Mouse (Mus musculus): ENCODE measurements at regions not wholly inside any gene's neighbourhood (a gene's known extent, or its start where the extent isn't known, plus 50 kb on each side); places are given as distances from the start of the nearest gene placed in this dataset.

DNA sequence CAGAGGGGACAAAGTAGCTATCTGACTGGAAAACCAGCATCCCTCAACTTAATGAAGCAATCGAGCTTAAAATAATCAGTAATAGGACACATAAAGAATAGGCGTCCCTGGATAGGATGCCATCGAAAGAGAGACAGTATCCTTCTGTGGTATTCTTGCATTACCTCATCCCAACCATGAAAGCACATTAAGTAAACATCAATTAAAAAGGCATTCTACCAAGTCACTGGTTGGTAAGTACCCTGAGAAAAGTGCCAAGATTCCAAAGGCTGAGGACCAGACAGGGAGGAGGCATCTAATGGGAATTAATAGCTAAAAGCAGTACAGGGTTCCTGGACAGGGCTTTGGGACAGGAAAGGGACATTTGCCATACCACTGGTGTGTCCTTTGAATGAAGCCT is 118.8 kb downstream of the Lmo4 start:
- CTCF ChIA-PET = no interaction called here
- POLR2A ChIA-PET = no interaction called here

DNA sequence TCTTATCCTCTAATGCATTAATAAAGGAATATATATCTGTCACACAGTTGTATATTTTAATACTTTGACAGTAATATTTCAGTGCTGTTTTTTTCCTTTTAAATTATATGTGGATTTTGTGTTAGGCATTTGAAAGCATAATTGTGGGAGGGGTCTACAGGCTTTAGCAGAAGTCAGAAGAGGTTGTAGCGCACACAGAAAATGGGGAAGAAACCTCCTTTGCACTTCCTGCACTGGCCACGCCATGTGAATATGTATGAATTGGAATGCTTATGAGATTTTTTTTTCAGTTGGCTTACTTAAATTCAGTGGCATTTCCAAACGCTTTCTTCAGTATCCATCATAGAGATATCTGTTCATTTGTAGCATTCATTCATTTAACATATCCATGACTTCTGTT is 125.1 kb downstream of the Lmo4 start:
- POLR2A ChIA-PET = no interaction called here
- CTCF ChIA-PET = no interaction called here

DNA sequence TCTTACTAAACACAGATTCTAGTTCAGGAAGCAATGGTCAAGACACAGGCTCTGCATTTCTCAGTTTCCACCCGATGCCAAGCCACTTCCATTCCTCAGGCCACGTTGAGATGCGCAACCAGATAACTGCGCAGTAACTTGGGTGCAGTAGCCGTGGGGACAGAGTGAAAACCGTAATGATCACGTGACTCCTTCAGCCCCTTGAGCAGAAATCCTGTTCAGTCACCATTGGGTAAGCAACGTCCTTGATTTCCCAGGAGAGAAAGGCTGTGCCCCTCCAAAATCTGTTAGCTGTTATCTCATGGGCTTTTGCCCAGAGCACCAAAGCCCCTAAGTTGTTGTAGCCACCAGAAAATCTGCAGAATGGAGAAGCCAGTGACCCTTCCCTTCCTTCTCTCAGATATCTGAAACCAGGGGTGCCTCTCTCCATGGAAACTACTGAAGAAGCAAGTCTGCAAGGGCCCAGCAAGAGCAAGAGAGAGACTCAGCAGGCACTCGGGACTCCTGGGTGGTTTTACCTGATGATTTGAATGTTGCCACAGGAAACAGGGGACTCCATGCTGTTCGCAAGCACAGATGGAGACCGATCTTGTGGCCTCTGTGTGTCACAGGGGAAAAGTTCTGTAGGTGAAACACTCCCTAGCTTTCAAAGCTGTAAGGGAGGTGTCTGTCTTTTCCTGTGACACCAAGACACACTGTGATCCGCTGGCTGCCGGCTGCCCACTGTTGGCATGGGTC is 126.7 kb downstream of the Lmo4 start:
- ChIA-PET POLR2A (no interaction called here), CTCF (no interaction called here)

DNA sequence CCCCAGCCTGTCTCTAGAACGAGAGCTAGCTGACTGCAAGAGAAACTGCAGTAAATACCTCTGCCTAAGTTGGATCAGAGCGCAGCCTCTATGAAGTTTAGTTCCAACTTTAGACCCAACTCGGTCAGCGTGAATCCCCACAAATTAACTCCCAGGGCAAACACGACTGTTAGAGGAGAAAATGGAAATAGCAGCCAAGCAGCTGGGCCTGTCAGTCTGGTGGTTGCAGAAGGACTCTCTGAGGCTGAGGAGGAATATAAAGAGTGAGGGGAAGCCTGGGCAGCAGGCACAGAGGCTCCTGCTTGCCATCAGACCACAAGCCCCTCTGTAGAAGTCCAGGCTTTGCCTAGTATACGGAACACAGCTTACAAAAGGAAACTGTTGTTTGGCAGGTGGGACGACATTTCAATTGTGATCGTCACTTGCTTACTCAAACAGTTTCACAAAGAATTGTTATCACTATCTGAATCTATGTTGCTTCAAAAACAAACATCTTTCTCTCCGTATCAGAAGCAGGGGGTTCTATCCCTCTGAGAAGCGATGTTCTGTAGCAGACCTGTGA is 135.0 kb downstream of the Lmo4 start:
- ChIA-PET CTCF (no interaction called here), POLR2A (no interaction called here)

DNA sequence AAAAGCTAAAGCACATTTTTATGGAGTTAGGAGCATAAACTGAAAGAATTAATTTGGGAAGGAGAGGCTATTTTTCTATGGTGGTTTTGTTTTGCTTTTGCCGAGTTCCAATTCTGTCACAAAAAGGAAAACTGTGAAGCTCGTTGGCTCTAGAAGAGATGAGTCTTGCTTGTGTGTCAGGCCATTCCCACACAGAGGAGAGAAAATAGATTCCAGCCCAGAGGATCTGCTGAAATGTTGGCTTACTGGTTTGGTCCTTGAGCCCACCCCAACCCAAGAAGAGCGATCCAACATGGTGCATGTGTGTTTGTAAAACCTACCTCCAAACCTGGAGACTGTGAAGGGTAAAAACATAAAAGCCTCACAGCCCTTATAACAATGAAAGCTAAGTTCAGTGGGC is 138.0 kb downstream of the Lmo4 start:
- ChIA-PET CTCF (no interaction called here), POLR2A (no interaction called here)

DNA sequence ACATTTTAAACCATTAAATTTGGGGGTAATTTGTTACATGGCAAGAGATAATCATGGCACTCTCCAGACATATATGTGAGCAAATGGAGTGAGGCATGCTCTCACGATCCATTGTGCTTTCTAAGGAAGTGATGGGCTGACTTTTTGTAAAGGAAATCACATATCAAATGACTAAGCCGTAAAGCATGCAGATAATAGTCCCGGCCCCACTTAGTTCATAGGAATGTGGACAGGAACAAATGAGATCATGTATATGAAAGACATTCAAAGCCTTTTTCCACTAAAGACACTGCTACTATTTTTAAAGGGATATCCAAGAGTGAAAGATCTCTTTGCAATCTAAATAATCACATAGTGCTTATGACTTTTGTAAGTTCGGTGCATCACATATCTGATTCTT is 146.9 kb downstream of the Lmo4 start:
- ChIA-PET POLR2A (no interaction called here), CTCF (no interaction called here)

DNA sequence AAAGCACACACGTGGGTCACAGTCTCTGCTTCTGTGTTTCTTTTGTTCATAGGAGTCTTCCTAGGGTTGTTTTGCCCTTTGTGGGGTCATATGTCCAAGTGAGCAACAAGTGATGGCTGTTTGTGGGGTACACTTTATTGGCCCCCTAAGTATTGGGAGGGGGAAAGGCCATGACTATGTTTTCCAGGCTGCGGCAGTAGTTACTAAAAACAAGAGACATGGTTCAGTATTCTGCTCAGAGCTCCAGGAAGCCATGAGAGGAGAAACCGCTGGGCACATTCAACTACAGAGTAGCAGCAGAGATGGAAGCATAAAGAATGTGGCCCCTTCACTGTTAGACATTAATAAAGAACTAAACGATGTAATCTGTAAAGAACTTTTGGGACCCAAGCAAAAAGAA is 154.7 kb downstream of the Lmo4 start:
- ChIA-PET CTCF (no interaction called here), POLR2A (no interaction called here)

DNA sequence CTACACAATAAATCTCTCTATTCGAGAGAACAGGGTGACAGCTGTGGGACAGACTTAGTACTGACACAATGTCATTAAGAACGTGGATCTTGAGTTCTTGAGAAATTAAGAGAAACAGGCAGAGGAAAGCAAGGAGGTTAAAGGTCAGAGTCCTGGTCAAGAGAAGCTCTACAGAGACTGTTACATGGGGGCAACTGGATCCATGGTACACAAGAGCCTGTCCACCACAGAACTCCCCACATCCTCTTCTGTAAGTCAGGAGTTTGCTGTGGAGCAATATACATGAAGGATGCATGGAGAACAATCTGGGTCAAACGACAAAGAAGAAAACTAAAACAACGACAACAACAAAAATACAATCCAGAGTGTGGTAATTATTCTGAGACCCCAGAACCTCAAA is 155.8 kb downstream of the Lmo4 start:
- POLR2A ChIA-PET = no interaction called here
- CTCF ChIA-PET = no interaction called here

DNA sequence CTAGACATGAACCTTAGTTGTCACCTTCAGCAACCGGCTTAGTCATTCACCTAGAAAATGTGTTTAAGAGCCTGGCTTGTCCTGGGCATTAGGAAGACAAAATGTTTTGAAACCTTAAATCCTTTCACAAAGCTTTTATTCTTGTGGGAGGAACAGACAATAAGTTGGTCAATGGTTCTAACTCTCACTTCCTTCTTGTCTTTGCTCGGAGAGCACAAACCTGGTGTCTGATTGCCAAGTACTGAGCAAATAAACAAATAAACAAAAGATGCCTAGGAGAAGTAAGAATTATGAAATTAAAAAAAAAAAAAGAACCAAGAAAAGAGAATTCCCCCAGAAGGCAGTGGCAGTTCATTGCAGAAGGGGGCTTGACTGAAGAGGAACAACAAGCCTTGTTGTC is 160.7 kb downstream of the Lmo4 start:
- ChIA-PET POLR2A (no interaction called here), CTCF (no interaction called here)

DNA sequence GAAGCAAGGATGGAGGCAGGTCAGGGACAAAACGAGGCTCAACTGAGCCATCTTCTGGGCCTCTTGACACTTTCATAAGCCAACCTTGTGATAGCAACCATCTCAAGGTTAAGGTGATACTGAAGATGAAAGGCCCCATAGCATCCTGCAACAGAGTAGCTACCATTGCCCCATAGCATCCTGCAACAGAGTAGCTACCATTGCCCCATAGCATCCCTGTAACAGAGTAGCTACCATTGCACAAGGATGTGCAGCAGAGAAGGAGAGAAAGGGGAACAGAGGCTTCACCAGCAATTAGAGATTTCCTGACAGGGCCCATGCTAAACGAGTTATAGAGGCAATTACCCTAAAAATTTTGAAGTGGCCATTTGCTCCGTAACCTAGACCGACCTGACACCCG is 163.2 kb downstream of the Lmo4 start:
- CTCF ChIA-PET = no interaction called here
- POLR2A ChIA-PET = no interaction called here

DNA sequence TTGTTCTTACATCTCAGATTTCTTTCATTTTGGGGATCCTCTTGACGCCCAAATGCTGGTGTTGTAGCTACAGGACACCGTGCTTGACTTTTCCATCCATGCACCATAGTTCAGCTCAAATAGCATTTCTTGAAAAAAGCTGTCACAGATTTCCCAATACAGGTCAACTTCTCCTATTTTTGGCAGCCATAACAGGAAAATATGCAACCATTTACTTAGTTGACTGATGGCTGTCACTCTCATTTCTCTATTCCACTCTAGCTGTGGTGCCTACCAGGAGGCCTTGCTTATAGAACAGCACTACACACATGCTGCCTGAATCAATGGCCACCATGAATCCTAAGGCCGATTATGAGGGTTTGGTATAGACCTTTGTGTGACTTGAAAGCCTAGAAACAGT is 165.5 kb downstream of the Lmo4 start:
- CTCF ChIA-PET = no interaction called here

DNA sequence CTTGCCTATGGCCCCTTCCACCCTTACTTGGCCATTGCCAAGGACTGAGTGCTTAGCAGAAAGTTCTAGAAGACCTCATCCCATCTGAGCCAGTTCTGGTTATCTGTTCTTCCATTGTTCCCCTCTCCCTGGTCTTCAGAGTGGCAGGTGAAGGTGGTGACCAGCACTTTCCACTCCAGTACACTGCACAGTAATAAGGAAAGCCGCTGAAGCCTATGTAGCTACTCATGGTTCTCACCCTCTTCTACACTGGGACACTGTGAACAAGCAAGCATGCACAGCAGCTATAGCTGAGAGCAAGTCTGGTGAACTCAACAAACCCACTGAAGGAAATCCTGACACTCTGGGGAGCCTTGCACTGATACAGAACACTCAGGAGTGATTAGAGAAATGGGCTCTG is 175.4 kb downstream of the Lmo4 start:
- CTCF ChIA-PET = no interaction called here
- POLR2A ChIA-PET = no interaction called here

More for the DNA sequence above, 165.5 kb downstream of the Lmo4 start:
- POLR2A ChIA-PET = no interaction called here

DNA sequence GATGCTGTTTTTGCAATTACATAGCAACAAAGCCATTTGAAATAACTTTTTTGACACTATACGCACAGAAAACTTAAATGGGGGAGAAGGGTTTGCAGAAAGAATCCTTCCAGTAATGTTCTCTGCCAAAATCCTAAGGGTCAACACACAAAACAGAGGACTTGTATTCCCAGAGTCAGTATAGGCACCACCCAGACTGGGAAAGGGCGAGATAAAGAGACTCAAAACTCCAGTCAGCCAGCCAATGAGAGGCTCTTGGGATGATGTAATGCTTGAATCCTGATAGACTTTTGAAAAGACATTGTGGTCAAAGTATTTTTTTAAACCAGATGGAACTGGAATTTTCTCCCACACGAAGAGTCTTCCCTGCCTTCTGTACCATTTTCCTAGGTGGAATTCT is 175.9 kb downstream of the Lmo4 start:
- POLR2A ChIA-PET = no interaction called here
- CTCF ChIA-PET = no interaction called here

DNA sequence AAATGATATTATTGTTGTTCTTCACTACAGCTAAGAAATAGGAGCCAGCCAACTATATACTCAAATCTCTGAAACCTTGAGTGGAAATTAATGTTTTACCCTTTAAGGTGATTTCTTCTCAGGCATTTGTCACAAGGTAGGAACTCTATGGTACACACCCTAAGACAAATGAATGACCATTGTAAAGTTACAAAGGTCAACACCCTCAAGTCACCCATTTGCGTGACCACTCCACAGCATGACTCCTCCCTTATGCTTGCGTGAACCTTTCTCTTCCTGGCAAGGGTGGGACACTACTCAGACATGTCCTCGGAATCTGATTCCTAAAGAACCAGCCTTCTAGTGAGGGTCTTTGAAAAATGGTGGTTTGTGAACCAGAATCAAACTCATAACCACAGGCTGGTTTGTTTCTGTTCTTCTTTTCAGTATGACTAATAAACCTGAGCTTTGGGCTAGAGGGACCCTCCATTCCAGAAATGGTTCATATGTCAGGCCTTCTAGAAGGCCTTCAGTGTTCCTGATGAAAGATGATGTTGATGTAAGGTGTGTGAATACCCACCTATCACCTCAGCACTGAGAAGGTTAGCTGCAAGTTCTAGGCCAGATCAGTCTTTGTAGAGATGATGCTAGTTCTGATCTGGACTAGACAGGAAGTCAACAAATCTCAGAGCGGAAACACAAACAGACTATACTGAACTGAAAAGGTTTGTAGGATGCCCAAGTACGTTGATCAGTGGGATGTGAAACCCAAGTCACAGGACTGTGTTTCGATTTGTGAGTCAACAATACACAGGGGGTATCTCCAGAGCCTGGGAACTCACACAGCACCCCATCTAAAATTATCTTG is 177.7 kb downstream of the Lmo4 start:
- POLR2A ChIA-PET = interaction anchor here in 1 of 4 experiments (0.6 kb wide), 1 partner anchor 9 kb away, joined by 3 read pairs; no protein-coding TSS in a partner anchor
- CTCF ChIA-PET = no interaction called here

DNA sequence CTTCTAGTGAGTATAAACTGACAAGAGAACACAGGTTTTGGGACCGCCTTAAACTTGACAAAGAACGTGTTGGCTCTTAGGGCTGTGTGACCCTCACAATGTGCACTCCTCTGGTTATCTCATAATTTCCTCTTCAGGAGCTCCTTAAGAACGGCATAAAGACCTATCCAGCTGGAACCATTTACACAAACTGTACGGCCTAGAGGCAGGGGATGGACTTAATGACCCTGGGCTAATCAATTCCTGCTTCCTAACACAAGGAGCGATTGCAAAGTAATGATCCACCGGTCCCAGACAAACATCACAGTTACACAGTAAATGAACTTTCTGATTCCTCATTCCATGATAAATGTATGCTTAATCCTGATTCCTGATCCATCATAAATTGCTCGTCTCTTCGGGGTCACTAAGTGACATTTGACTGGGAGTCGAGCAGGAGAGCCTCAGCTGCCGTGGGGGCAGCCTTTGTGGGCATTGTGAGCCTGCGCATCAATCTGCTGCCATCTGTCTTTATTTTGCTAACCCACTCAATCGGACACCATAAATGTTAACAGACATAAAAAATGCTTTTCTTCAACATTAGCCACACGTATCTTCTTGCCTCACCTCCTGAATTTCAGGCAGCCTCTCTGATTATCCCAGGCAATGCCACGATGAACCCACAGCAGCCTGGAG is 179.4 kb downstream of the Lmo4 start:
- POLR2A ChIA-PET = no interaction called here
- CTCF ChIA-PET = no interaction called here

DNA sequence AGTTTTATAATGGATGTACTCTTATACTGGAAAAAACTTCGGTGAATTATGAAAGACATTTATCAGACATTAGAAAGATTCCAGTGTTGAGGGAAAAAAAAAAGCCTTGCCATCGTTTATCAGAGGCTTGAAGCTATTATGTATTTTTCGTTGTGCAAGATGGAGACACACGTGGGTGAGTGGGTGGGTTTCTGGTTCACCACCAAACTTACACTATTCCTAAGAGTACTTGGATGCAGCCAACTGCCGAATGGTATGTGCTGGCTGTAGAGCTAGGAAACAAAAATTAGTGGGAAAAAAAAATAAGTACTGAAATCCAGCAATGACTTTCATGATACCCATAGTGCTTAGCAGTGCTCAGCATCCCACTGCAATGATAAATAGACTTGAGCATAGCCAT is 180.8 kb downstream of the Lmo4 start:
- ChIA-PET POLR2A (interaction anchor here in 1 of 4 experiments (0.6 kb wide), 1 partner anchor 395 kb away, joined by 5 read pairs; no protein-coding TSS in a partner anchor), CTCF (interaction anchor here in 1 of 4 experiments (0.7 kb wide), 1 partner anchor 118 kb away, joined by 3 read pairs; no protein-coding TSS in a partner anchor)

DNA sequence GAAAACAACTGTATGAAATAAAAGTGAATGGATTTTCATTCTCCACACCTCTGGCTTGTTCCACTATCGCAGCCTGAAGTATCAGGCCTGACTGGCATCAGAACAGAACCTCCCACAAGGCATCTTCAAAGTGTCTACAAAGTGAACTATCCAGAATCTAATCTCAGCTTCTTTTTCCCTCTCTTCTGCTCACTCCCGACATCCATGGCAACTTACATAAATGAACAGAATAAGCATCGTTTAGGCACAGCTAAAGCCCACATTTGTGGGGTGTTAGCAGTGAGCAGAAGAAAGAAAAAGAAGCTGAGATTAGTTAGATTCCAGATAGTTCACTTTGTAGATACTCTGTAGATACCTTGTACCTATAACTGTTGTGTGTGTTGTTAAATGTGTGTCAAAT is 182.0 kb downstream of the Lmo4 start:
- ChIA-PET CTCF (no interaction called here), POLR2A (no interaction called here)

DNA sequence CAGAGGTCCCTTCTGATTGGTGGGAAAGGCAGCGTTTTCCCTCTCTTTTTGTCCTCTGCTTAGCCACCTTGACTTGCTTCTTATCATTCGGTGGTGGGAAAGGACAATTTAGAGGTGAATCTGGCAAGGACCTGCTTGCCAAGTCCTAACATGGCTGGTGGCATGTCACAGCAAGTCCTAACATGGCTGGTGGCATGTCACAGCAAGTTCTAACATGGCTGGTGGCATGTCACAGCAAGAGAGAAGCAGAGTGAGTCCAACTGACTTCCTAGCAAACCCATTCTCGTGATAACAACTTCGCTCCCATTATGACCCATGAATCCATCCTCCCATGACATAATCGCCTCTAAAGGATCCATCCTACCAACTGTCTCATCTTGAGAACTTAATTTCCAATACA is 183.1 kb downstream of the Lmo4 start:
- CTCF ChIA-PET = no interaction called here

DNA sequence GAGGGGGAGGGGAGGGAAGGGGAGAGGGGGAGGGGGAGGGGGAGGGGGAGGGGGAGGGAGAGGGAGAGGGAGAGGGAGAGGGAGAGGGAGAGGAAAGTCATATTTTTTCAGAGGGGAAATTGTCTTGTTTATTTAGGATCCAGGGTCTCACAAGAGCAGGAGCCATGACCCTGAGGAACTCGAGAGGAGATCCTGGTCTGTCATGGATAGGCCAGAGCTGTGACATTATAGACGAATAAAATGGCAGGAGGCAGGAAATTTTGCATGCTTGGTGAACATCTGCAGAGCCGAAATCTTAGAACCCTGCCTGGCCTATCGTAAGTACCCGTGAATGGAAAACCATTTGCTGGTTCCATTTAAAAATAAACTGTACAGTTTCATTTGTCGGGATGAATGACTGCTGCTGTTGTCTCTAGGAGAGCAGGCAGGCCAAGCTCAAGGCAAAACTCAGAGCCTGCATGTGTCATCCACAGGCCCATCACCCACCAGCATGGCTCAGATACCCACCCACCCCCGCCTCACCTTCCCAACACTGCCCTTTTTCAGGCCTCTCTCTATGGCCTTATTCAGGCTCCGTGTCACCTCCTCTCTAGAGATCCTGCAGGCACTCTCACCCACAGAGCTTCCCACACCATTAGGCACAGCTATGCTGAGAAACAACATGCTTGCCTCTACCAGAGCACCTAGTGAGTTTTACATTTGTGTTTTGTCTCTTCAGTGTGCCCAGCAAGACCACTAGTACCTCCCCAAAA is 184.7 kb downstream of the Lmo4 start:
- POLR2A ChIA-PET = interaction anchor here in 1 of 4 experiments (0.8 kb wide), 1 partner anchor 234 kb away, joined by 3 read pairs; no protein-coding TSS in a partner anchor
- CTCF ChIA-PET = interaction anchor here in 1 of 4 experiments (0.6 kb wide), 1 partner anchor 814 kb away, joined by 4 read pairs; no protein-coding TSS in a partner anchor

More for the DNA sequence above, 183.1 kb downstream of the Lmo4 start:
- POLR2A ChIA-PET = no interaction called here

DNA sequence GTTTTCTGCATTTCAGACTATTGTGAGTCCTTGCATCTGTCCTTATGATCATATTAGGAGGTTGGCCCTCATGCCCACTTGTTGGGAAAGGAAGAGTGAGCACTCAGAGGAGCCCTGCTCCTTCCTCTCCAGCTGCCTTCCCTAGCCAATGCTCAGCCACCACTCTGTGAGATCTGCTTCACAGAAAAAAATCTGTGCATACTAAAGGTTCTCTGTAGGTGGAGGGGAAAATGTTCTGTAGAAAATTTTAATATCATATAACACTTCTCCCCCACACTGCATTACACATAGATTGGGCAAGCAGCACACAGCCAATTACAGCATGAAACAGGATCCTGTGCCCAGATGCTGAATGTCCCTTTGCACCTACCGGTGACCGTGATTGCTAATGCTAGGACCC is 185.7 kb downstream of the Lmo4 start:
- CTCF ChIA-PET = interaction anchor here in 1 of 4 experiments (0.7 kb wide), 1 partner anchor 185 kb away, joined by 4 read pairs; no protein-coding TSS in a partner anchor
- POLR2A ChIA-PET = interaction anchor here in 1 of 4 experiments (0.7 kb wide), 1 partner anchor 8 kb away, joined by 3 read pairs; no protein-coding TSS in a partner anchor
